10 mouse cellular contexts compared by ENCODE assay signal in genomic region chr10:127825386-127825785, GRCm38 (mm10). TPM values are rescaled to one million over a fixed set of nuclear protein-coding genes. Genes with fewer than 3 reads are reported as not detected.
DNase-seq lines count a peak whose midpoint lies in the region; ATAC-seq and TF ChIP-seq lines count a peak whose summit lies in the region.
"Had no signal": no experiment of that assay in that cellular context is flagged by ENCODE, and none has a peak within 500 bp of the region (broad histone marks: within the 10 kb centered on the region; RNA-seq: fewer than 3 reads in every experiment).

No protein-coding gene starts in this region.

- TF ChIP-seq EP300 in heart, postnatal 0 days (IDR thresholded peaks at IDR 0.05; ENCODE audit: low read depth), result no peak

- H3K27ac ChIP-seq in heart, postnatal 0 days (ENCODE audit: low read depth), result no peak overlapping the region

- H3K4me1 ChIP-seq in heart, postnatal 0 days (ENCODE audit: control insufficient read depth, insufficient read depth), result no peaks in the 10 kb centered on the region

- H3K9me3 ChIP-seq in heart, postnatal 0 days (replicated peaks; ENCODE audit: control insufficient read depth, low read length), result no peaks in the 10 kb centered on the region

- intact Hi-C loops in heart, postnatal 36 days (cut with DNase I), result loop anchor here (5.0 kb wide), 1 partner anchor 112 kb away; no protein-coding TSS in a partner anchor

- H3K36me3 ChIP-seq in heart, postnatal 0 days (replicated peaks; ENCODE audit: control insufficient read depth, insufficient read depth, low read length), result no peaks in the 10 kb centered on the region

- H3K27me3 ChIP-seq in heart, postnatal 0 days (ENCODE audit: control insufficient read depth, insufficient read depth, low read length), result no peaks in the 10 kb centered on the region

- H3K4me3 ChIP-seq in heart, postnatal 0 days (ENCODE audit: low read depth, low read length), result no peak overlapping the region
- H3K4me3 ChIP-seq: myocyte had no signal

- TF ChIP-seq CTCF in heart, postnatal 0 days (IDR thresholded peaks at IDR 0.05; ENCODE audit: low read depth), result peak; percentile 44

- H3K4me2 ChIP-seq in heart, postnatal 0 days (ENCODE audit: low read depth, low read length), result no peak overlapping the region

- ATAC-seq in heart, postnatal 0 days (ENCODE audit: insufficient read depth, low read depth), result no peak

- WGBS in heart, postnatal 0 days, result 71% methylated on average over 6 of the region's 6 CpGs

- H3K9ac ChIP-seq in heart, postnatal 0 days (replicated peaks; ENCODE audit: low read depth, low read length), result no peak overlapping the region

- DNase-seq in heart, postnatal 0 days (ENCODE audit: low spot score), result no peak
- no peak for DNase-seq in heart, postnatal 36 days
- DNase-seq in 3134 (ENCODE audit: extremely low read depth, insufficient read length, low spot score) (peak; percentile 9), R1 (ENCODE audit: low read depth, low spot score) (peak; percentile 58)
- peak; percentile 40 for DNase-seq in induced T-regulatory cell, adult 2 months (ENCODE audit: low read depth)
- peak; percentile 18 for DNase-seq in testis, postnatal 14 days (ENCODE audit: low spot score)
- DNase-seq in ovary, adult 18-20 months (ENCODE audit: low spot score), result no peak
- DNase-seq in thymus, postnatal 10 days (ENCODE audit: low spot score in 2 of 2), result no peak

RNA-seq across cellular contexts. Expression of gene Rdh19, which starts 24.3 kb away (rescaled TPM):
- not detected in 2 replicates for total RNA-seq in heart, postnatal 0 days (2014; rRNA removed; ENCODE audit: low replicate concordance)
- not detected in 2 replicates for polyA plus RNA-seq in heart, postnatal 0 days (2015; fragmentation: Nextera tagmentation; extraction: Ambion mirVana)
- not detected for total RNA-seq in heart, postnatal 36 days (2021)
- polyA plus RNA-seq: intestine, embryonic 14.5 days; myocyte had no signal

RNA-seq across cellular contexts. Expression of gene Rdh16, which starts 24.4 kb away (rescaled TPM):
- total RNA-seq in heart, postnatal 0 days (2014; rRNA removed; ENCODE audit: low replicate concordance), result not detected in 2 replicates
- not detected in 2 replicates for polyA plus RNA-seq in heart, postnatal 0 days (2015; fragmentation: Nextera tagmentation; extraction: Ambion mirVana)
- total RNA-seq in heart, postnatal 36 days (2021), result not detected
- polyA plus RNA-seq: intestine, embryonic 14.5 days; myocyte had no signal

RNA-seq across cellular contexts. Expression of gene Rdh16f2, which starts 40.9 kb away (rescaled TPM):
- total RNA-seq in heart, postnatal 0 days (2014; rRNA removed; ENCODE audit: low replicate concordance), result not detected in 2 replicates
- not detected in 2 replicates for polyA plus RNA-seq in heart, postnatal 0 days (2015; fragmentation: Nextera tagmentation; extraction: Ambion mirVana)
- not detected for total RNA-seq in heart, postnatal 36 days (2021)

RNA-seq across cellular contexts. Expression of gene Rdh9, which starts 49.2 kb away (rescaled TPM):
- 0.04 and 0.27 TPM in 2 replicates for total RNA-seq in heart, postnatal 0 days (2014; rRNA removed; ENCODE audit: low replicate concordance)
- 0.34 TPM in 1 of 2 replicates, not detected in the other for polyA plus RNA-seq in heart, postnatal 0 days (2015; fragmentation: Nextera tagmentation; extraction: Ambion mirVana)
- total RNA-seq in heart, postnatal 36 days (2021), result under 1 TPM in 1 of 2 experiments, not detected in 1; 0.36 TPM

Comparison
In these comparisons a context has a peak if more than half of its experiments do, and no peak if none do; other contexts are left out.
1. DNase-seq: peak in 3134 (single experiment), R1 (single experiment), induced T-regulatory cell, adult 2 months (single experiment) and testis, postnatal 14 days (single experiment); none in heart, postnatal 0 days (single experiment), heart, postnatal 36 days (0 of 2), ovary, adult 18-20 months (single experiment) and thymus, postnatal 10 days (0 of 2).